Mouse (Mus musculus) bone marrow macrophage, adult 2 months (primary cell): Measurements from ENCODE around the gene Stn1. TPM values are rescaled to one million over a fixed set of nuclear protein-coding genes. Genes with fewer than 3 reads are reported as not detected.

ENCODE experiments used
- H3K27ac ChIP-seq: 2 replicates; pipeline ENCODE4 v1.5.1; 2012; ENCODE audit warnings: low read depth, low read length; ENCODE audit not compliant: insufficient read depth
- H3K4me1 ChIP-seq: 2 replicates; pipeline ENCODE4 v1.6.1; 2012; ENCODE audit warnings: low read length; ENCODE audit not compliant: control insufficient read depth, insufficient read depth
- H3K4me3 ChIP-seq: 2 replicates; pipeline ENCODE4 v1.5.1; 2012; ENCODE audit warnings: mild to moderate bottlenecking, low read length, moderate library complexity; ENCODE audit not compliant: insufficient read depth
- CTCF ChIP-seq: IDR thresholded peaks from 2 replicates; pipeline ENCODE4 v1.5.1; 2012; ENCODE audit warnings: low read depth, mild to moderate bottlenecking, low read length, moderate library complexity
- POLR2A ChIP-seq: IDR thresholded peaks from 2 replicates; pipeline ENCODE4 v1.6.1; 2012; ENCODE audit warnings: mild to moderate bottlenecking, low read depth, low read length, borderline replicate concordance
- polyA plus RNA-seq: library from polyadenylated mRNA; stranded (reverse); fragments of >200 nt; gene quantifications from 2 replicates; pipeline ENCODE4 v1.2.4, GENCODE M21; 2012; ENCODE audit not compliant: missing spikeins, insufficient read depth, insufficient read length

Stn1 gene
- polyA plus RNA-seq, 1 experiment, result 22.5 TPM

DNA sequence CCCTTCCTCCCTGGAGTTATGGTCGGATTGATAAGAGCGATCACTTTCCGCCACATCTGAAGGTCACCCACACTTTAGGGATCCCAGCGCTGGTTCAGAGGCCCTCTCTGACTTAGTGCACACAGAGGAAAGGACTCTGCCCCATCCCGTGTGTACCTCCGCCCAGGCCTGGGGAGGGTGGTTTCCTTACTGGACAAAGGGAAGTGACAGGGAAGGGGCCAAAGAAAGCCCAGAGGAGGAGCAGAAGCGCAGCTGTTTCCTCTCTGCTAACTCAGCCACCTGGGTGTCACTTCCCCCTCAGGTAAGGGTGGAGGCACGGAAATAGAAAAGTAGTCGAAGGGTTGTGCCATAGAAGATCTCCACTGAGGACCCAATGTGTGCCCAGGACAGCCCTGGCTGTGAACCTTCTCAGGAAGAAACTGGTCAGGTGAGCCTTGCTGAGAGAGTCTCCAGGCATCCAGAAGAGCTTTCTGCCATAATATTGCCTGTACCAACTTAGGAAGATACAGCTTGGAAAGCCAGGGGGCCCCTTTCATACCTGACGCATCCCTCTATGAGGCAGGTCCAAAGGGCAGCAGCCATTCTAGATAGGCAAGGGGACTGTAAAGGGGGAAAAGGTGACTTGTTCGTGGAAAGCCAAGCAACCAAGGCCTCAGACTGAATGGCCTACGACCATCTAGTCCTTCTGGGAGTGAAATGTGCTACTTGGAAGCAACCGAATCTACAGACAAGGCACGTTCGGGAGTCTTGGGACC, 82.1 kb downstream of the Stn1 start:
- Histone ChIP-seq H3K4me3 (no peak overlapping the region), H3K4me1 (peaks cover 53% of the 10 kb centered on the region), H3K27ac (no peak overlapping the region)
- TF ChIP-seq CTCF, result no peak
- TF ChIP-seq POLR2A, result no peak

DNA sequence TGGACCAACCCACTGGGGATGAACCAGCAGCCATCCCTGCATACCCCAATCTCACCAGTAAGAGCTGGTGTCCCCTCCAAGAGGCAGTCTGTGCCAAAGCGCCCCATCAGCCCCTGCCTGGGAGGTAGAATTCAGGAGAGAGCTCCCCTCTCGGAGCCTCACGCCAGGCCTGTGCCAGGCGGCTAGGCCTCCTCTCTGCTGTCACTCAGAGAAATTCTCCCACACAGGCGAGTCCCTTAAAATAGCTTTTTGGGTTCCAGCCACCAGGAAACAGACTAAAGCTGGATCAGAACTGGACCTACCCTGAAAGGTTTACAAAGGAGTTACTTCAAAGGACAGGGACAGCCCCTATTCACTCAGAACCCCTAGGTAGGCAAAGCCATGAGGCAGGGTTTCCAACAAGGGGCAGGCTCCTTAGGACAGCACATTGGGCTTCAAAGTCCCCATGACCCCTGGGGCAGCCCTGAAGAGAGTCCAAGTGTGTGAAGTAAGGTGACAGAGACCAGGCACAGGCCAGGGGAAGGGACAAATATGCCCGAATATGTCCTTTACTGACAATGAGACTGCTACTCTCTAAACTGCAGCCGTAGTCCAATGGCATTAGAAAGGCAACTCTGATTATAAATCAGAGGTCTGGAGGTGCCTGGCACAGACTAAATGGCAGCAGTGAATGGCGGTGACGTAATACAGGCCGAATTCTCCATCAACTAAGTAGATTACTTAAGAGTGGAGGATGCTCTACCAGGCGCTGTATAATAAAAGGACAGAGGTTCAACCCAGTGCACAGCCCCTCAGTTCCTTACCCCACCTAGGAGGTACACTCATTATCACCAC, 82.9 kb downstream of the Stn1 start:
- Histone ChIP-seq H3K4me3 (no peak overlapping the region), H3K27ac (no peak overlapping the region), H3K4me1 (peaks cover 53% of the 10 kb centered on the region)
- TF ChIP-seq POLR2A, result no peak
- TF ChIP-seq CTCF, result no peak

DNA sequence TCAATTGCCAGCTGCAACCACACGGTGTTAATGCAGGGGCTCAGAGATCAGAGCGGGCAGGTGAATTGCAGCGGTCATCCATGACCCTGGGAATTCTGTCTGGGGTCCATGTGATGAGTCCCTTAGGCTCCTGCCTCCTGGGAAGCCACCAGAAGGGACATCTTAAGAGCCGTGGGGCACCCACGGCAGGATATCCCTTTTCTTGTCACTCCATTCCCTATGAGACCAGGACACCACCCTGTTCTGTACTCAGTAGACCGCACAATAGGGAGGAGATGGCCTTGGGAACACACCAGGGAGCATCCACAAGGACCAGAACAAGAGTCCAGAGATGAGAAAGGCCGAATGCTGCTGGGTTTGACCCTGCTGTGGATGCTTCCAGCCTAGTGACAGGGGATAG, 84.0 kb downstream of the Stn1 start:
- TF ChIP-seq CTCF, result no peak
- TF ChIP-seq POLR2A, result no peak
- Histone ChIP-seq H3K27ac (no peak overlapping the region), H3K4me3 (no peak overlapping the region), H3K4me1 (peaks cover 54% of the 10 kb centered on the region)

DNA sequence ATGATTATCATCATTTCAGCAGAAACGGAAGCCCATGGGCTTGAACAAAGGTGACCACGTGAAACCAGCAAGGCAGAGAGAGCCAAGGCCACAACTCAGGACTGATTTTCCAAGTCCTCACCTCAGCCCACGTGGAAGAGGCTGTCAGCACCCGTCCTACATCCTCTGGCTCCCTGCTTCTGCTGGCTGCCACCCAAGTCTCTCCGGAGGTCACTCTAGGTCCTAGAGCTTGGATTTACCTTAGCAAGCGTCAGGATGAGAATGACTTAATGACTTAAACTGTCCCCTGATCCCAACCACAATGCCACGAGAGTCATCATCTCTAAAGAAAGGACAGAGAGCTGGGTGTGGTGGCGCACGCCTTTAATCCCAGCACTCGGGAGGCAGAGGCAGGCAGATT, 84.6 kb downstream of the Stn1 start:
- TF ChIP-seq POLR2A (no peak), CTCF (no peak)
- H3K27ac ChIP-seq, result no peak overlapping the region
- peaks cover 54% of the 10 kb centered on the region for H3K4me1 ChIP-seq
- no peak overlapping the region for H3K4me3 ChIP-seq

DNA sequence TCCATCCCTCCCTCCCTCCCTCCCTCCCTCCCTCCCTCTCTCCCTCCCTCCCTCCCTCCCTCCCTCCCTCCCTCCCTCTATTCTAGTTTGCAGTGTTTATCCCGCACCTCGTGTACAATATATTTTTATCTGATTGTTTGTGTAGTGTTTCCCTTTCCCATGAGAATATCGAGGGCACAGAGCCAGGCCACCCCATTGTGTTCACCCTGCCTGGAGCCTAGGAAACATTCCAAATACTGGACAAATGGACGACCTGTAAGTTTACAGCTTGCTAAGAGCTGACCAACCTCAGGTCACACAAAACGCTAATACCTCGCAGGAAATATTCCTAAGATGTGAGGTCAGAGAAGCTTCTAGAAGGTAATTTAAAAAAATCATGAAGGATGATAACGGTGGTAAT, 85.1 kb downstream of the Stn1 start:
- Histone ChIP-seq H3K27ac (no peak overlapping the region), H3K4me3 (no peak overlapping the region), H3K4me1 (peaks cover 55% of the 10 kb centered on the region)
- TF ChIP-seq POLR2A (no peak), CTCF (no peak)

DNA sequence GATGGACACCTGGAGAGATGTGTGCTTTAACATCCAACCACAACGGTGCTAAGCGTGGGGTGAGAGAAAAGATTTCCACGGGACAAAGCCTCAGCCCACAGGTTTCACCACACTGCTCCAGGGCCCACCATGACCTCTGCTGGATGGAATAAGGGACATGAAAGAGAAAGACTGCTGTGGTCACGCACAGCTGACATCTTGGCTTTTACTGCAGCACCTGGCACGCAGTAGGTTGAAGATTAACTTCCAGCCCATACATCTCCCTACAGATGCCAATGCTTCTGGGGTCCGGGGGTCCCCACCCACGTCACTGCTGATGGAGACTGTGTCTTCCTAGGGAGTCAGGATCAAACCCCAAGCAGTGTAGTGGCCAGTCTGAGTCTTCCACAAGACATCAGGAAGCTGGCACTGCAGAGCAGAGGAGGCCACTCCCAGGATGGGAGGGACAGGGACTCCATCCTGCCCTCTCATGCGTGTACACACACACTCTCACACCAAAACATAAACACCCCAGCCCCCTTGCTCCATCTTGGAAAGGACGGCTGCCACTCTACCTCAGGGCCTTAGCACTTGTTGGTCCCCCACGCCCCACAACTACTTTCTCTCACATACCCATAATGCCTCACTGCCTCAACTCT, 85.7 kb downstream of the Stn1 start:
- Histone ChIP-seq H3K4me1 (peaks cover 56% of the 10 kb centered on the region), H3K27ac (no peak overlapping the region)
- TF ChIP-seq POLR2A (no peak), CTCF (no peak)

More for the DNA sequence above, 85.7 kb downstream of the Stn1 start:
- no peak overlapping the region for H3K4me3 ChIP-seq

Other genes starting within 250 kb of the Stn1 start
- 10.1 and 12.7 TPM in 2 replicates for gene Sh3pxd2a, start 73.1 kb downstream of the Stn1 start, polyA plus RNA-seq
- gene Slk, start 42.2 kb upstream of the Stn1 start, polyA plus RNA-seq, result 79.6 and 88.5 TPM in 2 replicates
- gene Col17a1, start 154.6 kb upstream of the Stn1 start, polyA plus RNA-seq, result not detected in 2 replicates
- gene Sfr1, start 194.2 kb upstream of the Stn1 start, polyA plus RNA-seq, result 105 and 108 TPM in 2 replicates